Mouse (Mus musculus): Measurements from ENCODE around the gene Rara. TPM values are rescaled to one million over a fixed set of nuclear protein-coding genes. Genes with fewer than 3 reads are reported as not detected.
A peak's percentile ranks its signal among the peaks of the same experiment; 100 is the strongest.

Rara gene
- polyA plus RNA-seq, 1 experiment from 2014 or later: 51.1 TPM

GRCm38 (mm10) chr11:98941826-98942550 is 14.4 kb downstream of the Rara start:
- no peaks in the 10 kb centered on the region for H3K27me3 ChIP-seq (replicated peaks)
- peak; percentile 55 for ATAC-seq (ENCODE audit: low FRiP score, low read depth)
- H3K4me2 ChIP-seq (replicated peaks): peak overlapping the region; percentile 93
- H3K36me3 ChIP-seq: no peaks in the 10 kb centered on the region
- peaks cover 78% of the 10 kb centered on the region for H3K4me1 ChIP-seq
- no peaks in the 10 kb centered on the region for H3K9me3 ChIP-seq
- peak overlapping the region; percentile 44 for H3K27ac ChIP-seq
- WGBS: 4% methylated on average over 15 of the region's 15 CpGs
- H3K4me3 ChIP-seq: peak overlapping the region; percentile 43
- peak overlapping the region; percentile 65 for H3K9ac ChIP-seq

GRCm38 (mm10) chr11:98942555-98942922 is 14.9 kb downstream of the Rara start:
- no peaks in the 10 kb centered on the region for H3K9me3 ChIP-seq
- H3K36me3 ChIP-seq: no peaks in the 10 kb centered on the region
- no peaks in the 10 kb centered on the region for H3K27me3 ChIP-seq (replicated peaks)
- no peak for ATAC-seq (ENCODE audit: low FRiP score, low read depth)
- 0 out of 2 replicates have a peak overlapping the region, but pooled peaks have one; percentile 43 for H3K4me3 ChIP-seq
- peak overlapping the region; percentile 93 for H3K4me2 ChIP-seq (replicated peaks)
- WGBS: 49% methylated on average over 3 of the region's 3 CpGs
- H3K27ac ChIP-seq: peak overlapping the region; percentile 44
- peaks cover 81% of the 10 kb centered on the region for H3K4me1 ChIP-seq
- peak overlapping the region; percentile 65 for H3K9ac ChIP-seq

- Histone ChIP-seq H3K4me3 (no peak overlapping the region), H3K9ac (0 out of 2 replicates have a peak overlapping the region, but pooled peaks have one; percentile 65), H3K9me3 (no peaks in the 10 kb centered on the region), H3K4me2 (replicated peaks) (peak overlapping the region; percentile 93), H3K4me1 (peaks cover 80% of the 10 kb centered on the region), H3K27ac (peak overlapping the region; percentile 46; the same call in 1 of the 2 replicates), H3K27me3 (replicated peaks) (no peaks in the 10 kb centered on the region), H3K36me3 (no peaks in the 10 kb centered on the region)
- 66% methylated on average over 8 of the region's 8 CpGs for WGBS
- ATAC-seq (ENCODE audit: low FRiP score, low read depth): peak; percentile 10; the same call in 1 of the 2 replicates
Measured at GRCm38 (mm10) chr11:98942923-98943641, 15.5 kb downstream of the Rara start.

- no peaks in the 10 kb centered on the region for H3K27me3 ChIP-seq (replicated peaks)
- H3K4me1 ChIP-seq: peaks cover 72% of the 10 kb centered on the region
- no peak for ATAC-seq (ENCODE audit: low FRiP score, low read depth)
- H3K9ac ChIP-seq: 0 out of 2 replicates have a peak overlapping the region, but pooled peaks have one; percentile 33
- H3K36me3 ChIP-seq: no peaks in the 10 kb centered on the region
- no peaks in the 10 kb centered on the region for H3K9me3 ChIP-seq
- 31% methylated on average over 14 of the region's 14 CpGs for WGBS
- H3K27ac ChIP-seq: no peak overlapping the region
- H3K4me2 ChIP-seq (replicated peaks): peak overlapping the region; percentile 93
- no peak overlapping the region for H3K4me3 ChIP-seq
Measured at GRCm38 (mm10) chr11:98943741-98944461, 16.3 kb downstream of the Rara start.

GRCm38 (mm10) chr11:98944897-98945604 is 17.4 kb downstream of the Rara start:
- Histone ChIP-seq H3K4me2 (replicated peaks) (peak overlapping the region; percentile 24; the same call in 1 of the 2 replicates), H3K27ac (no peak overlapping the region)

GRCm38 (mm10) chr11:98945605-98945977 is 18.0 kb downstream of the Rara start:
- Histone ChIP-seq H3K9ac (no peak overlapping the region), H3K36me3 (no peaks in the 10 kb centered on the region; the same call in none of the 2 replicates), H3K4me2 (replicated peaks) (no peak overlapping the region), H3K9me3 (no peaks in the 10 kb centered on the region), H3K27ac (no peak overlapping the region), H3K4me1 (peaks cover 64% of the 10 kb centered on the region), H3K4me3 (no peak overlapping the region), H3K27me3 (replicated peaks) (no peaks in the 10 kb centered on the region)
- ATAC-seq (ENCODE audit: low FRiP score, low read depth): no peak
- 70% methylated on average over 3 of the region's 3 CpGs for WGBS

More at GRCm38 (mm10) chr11:98944897-98945604, 17.4 kb downstream of the Rara start:
- Histone ChIP-seq H3K4me3 (no peak overlapping the region), H3K9ac (0 out of 2 replicates have a peak overlapping the region, but pooled peaks have one; percentile 33), H3K4me1 (peaks cover 69% of the 10 kb centered on the region), H3K27me3 (replicated peaks) (no peaks in the 10 kb centered on the region), H3K9me3 (no peaks in the 10 kb centered on the region), H3K36me3 (no peaks in the 10 kb centered on the region)
- no peak for ATAC-seq (ENCODE audit: low FRiP score, low read depth)
- 53% methylated on average over 11 of the region's 11 CpGs for WGBS

- no peak for ATAC-seq (ENCODE audit: low FRiP score, low read depth)
Measured at GRCm38 (mm10) chr11:98947969-98948569, 20.5 kb downstream of the Rara start.

GRCm38 (mm10) chr11:98949242-98949957 is 21.8 kb downstream of the Rara start:
- no peaks in the 10 kb centered on the region for H3K9me3 ChIP-seq
- peaks cover 11% of the 10 kb centered on the region for H3K36me3 ChIP-seq
- H3K27me3 ChIP-seq (replicated peaks): no peaks in the 10 kb centered on the region
- H3K4me2 ChIP-seq (replicated peaks): no peak overlapping the region
- no peak overlapping the region for H3K9ac ChIP-seq
- peaks cover 51% of the 10 kb centered on the region for H3K4me1 ChIP-seq
- 72% methylated on average over 12 of the region's 12 CpGs for WGBS
- no peak overlapping the region for H3K27ac ChIP-seq
- H3K4me3 ChIP-seq: no peak overlapping the region
- no peak for ATAC-seq (ENCODE audit: low FRiP score, low read depth)

More at GRCm38 (mm10) chr11:98947969-98948569, 20.5 kb downstream of the Rara start:
- peaks cover 51% of the 10 kb centered on the region for H3K4me1 ChIP-seq
- no peak overlapping the region for H3K9ac ChIP-seq
- no peak overlapping the region for H3K27ac ChIP-seq
- H3K4me2 ChIP-seq (replicated peaks): no peak overlapping the region
- peaks cover 11% of the 10 kb centered on the region for H3K36me3 ChIP-seq
- H3K27me3 ChIP-seq (replicated peaks): no peaks in the 10 kb centered on the region
- H3K4me3 ChIP-seq: no peak overlapping the region
- no peaks in the 10 kb centered on the region for H3K9me3 ChIP-seq
- WGBS: 82% methylated on average over 18 of the region's 18 CpGs

GRCm38 (mm10) chr11:98949958-98950460 is 22.4 kb downstream of the Rara start:
- Histone ChIP-seq H3K27ac (no peak overlapping the region), H3K4me3 (no peak overlapping the region), H3K36me3 (peaks cover 11% of the 10 kb centered on the region), H3K27me3 (replicated peaks) (no peaks in the 10 kb centered on the region), H3K4me2 (replicated peaks) (no peak overlapping the region), H3K4me1 (peaks cover 51% of the 10 kb centered on the region), H3K9me3 (no peaks in the 10 kb centered on the region), H3K9ac (no peak overlapping the region)
- 82% methylated on average over 7 of the region's 7 CpGs for WGBS
- ATAC-seq (ENCODE audit: low FRiP score, low read depth): no peak

GRCm38 (mm10) chr11:98950484-98950883 is 22.9 kb downstream of the Rara start:
- no peak overlapping the region for H3K4me2 ChIP-seq (replicated peaks)
- H3K9ac ChIP-seq: no peak overlapping the region
- peaks cover 55% of the 10 kb centered on the region for H3K4me1 ChIP-seq
- ATAC-seq (ENCODE audit: low FRiP score, low read depth): no peak
- H3K36me3 ChIP-seq: peaks cover 11% of the 10 kb centered on the region
- H3K4me3 ChIP-seq: no peak overlapping the region
- no peak overlapping the region for H3K27ac ChIP-seq
- no peaks in the 10 kb centered on the region for H3K27me3 ChIP-seq (replicated peaks)
- no peaks in the 10 kb centered on the region for H3K9me3 ChIP-seq
- 82% methylated on average over 9 of the region's 9 CpGs for WGBS
